Mouse (Mus musculus) stomach, postnatal 0 days (tissue): ENCODE results near the gene Lrrc36. TPM values are rescaled to one million over a fixed set of nuclear protein-coding genes. Genes with fewer than 3 reads are reported as not detected.
A peak's percentile ranks its signal among the peaks of the same experiment; 100 is the strongest.

Experiments used
- ATAC-seq: fragments of 200-750 bp; cut with Nextera tagmentation; 2 replicates; pipeline ENCODE4 v1.8.0; 2017; ENCODE audit not compliant: low FRiP score, low TSS enrichment
- DNase-seq: peaks from one replicate; pipeline ENCODE4 v3.0.0-alpha.2; 2016; ENCODE audit warnings: low spot score
- H3K27ac ChIP-seq: fragments of 300-500 bp; sonication (generic); replicated peaks from 2 replicates; pipeline ENCODE4 v1.5.1; 2014; ENCODE audit warnings: mild to moderate bottlenecking, control low read depth
- H3K27me3 ChIP-seq: fragments of 300-500 bp; sonication (generic); 2 replicates; pipeline ENCODE4 v1.6.1; 2014; ENCODE audit warnings: low read length; ENCODE audit not compliant: control insufficient read depth, insufficient read depth
- H3K36me3 ChIP-seq: fragments of 300-500 bp; sonication (generic); 2 replicates; pipeline ENCODE4 v1.6.1; 2014; ENCODE audit warnings: low read length, mixed read lengths; ENCODE audit not compliant: control insufficient read depth, insufficient read depth
- H3K4me1 ChIP-seq: fragments of 300-500 bp; sonication (generic); replicated peaks from 2 replicates; pipeline ENCODE4 v1.6.1; 2014; ENCODE audit warnings: antibody characterized with exemption; ENCODE audit not compliant: control insufficient read depth, insufficient read depth
- H3K4me2 ChIP-seq: fragments of 300-500 bp; sonication (generic); replicated peaks from 2 replicates; pipeline ENCODE4 v1.6.1; 2014; ENCODE audit warnings: low read depth, mild to moderate bottlenecking, control low read depth, moderate library complexity
- H3K4me3 ChIP-seq: fragments of 300-500 bp; sonication (generic); 2 replicates; pipeline ENCODE4 v1.5.1; 2014; ENCODE audit warnings: low read depth, low read length, control low read depth
- H3K9ac ChIP-seq: fragments of 300-500 bp; sonication (generic); 2 replicates; pipeline ENCODE4 v1.6.1; 2014; ENCODE audit warnings: mild to moderate bottlenecking, low read length, control low read depth, mixed read lengths
- H3K9me3 ChIP-seq: fragments of 300-500 bp; sonication (generic); 2 replicates; pipeline ENCODE4 v1.6.1; 2016; ENCODE audit warnings: low read length; ENCODE audit not compliant: control insufficient read depth
- CTCF ChIP-seq: IDR thresholded peaks from 2 replicates; pipeline ENCODE4 v1.5.1; 2016; ENCODE audit warnings: antibody characterized with exemption, low read depth, mild to moderate bottlenecking, moderate library complexity
- EP300 ChIP-seq: optimal IDR thresholded peaks from 2 replicates; pipeline ENCODE3; 2016; ENCODE audit warnings: antibody characterized with exemption
- WGBS: fragments of 180-500 bp; shearing (Covaris S2); extraction: QIAGEN DNeasy Blood & Tissue Kit; methylation state at CpG from one replicate; pipeline ENCODE4 v1.1.7; 2014; 5-methylcytosine and 5-hydroxymethylcytosine counted together
- polyA plus RNA-seq: library from polyadenylated mRNA; unstranded; fragments of >200 nt; fragmentation: Nextera tagmentation; extraction: Ambion mirVana; gene quantifications from 2 replicates; pipeline ENCODE4 v1.2.1, GENCODE M21; 2015

Lrrc36 gene
- polyA plus RNA-seq, 1 experiment from 2014 or later: 0.08 TPM

GRCm38 (mm10) chr8:105433021-105433420, 19.6 kb downstream of the Lrrc36 start:
- H3K36me3 ChIP-seq: no peaks in the 10 kb centered on the region
- H3K9me3 ChIP-seq: no peaks in the 10 kb centered on the region
- ATAC-seq (no peak), DNase-seq (no peak)
- no peaks in the 10 kb centered on the region for H3K4me1 ChIP-seq
- no peak overlapping the region for H3K9ac ChIP-seq
- TF ChIP-seq EP300 (no peak), CTCF (no peak)
- no peak overlapping the region for H3K27ac ChIP-seq
- H3K4me3 ChIP-seq: no peak overlapping the region
- no peaks in the 10 kb centered on the region for H3K27me3 ChIP-seq
- no peak overlapping the region for H3K4me2 ChIP-seq
- 42% methylated on average over 6 of the region's 6 CpGs for WGBS

- ATAC-seq: no peak
- H3K4me3 ChIP-seq: no peak overlapping the region
- H3K4me2 ChIP-seq: no peak overlapping the region
- no peak for DNase-seq
- no peaks in the 10 kb centered on the region for H3K36me3 ChIP-seq
- H3K9me3 ChIP-seq: no peaks in the 10 kb centered on the region
- TF ChIP-seq EP300: no peak
- no peak for TF ChIP-seq CTCF
- 30% methylated on average over 5 of the region's 5 CpGs for WGBS
- no peaks in the 10 kb centered on the region for H3K4me1 ChIP-seq
- no peak overlapping the region for H3K9ac ChIP-seq
- H3K27me3 ChIP-seq: no peaks in the 10 kb centered on the region
- H3K27ac ChIP-seq: no peak overlapping the region
Measured at GRCm38 (mm10) chr8:105433511-105433910, 20.1 kb downstream of the Lrrc36 start.

- no peak for ATAC-seq
Measured at GRCm38 (mm10) chr8:105434136-105434535, 20.8 kb downstream of the Lrrc36 start.

GRCm38 (mm10) chr8:105436218-105436617, 22.8 kb downstream of the Lrrc36 start:
- Histone ChIP-seq H3K27ac (no peak overlapping the region), H3K4me2 (no peak overlapping the region), H3K4me1 (no peaks in the 10 kb centered on the region), H3K9ac (no peak overlapping the region), H3K4me3 (no peak overlapping the region), H3K27me3 (0 out of 2 replicates have a peak, but pooled peaks cover 2% of the 10 kb centered on the region), H3K36me3 (no peaks in the 10 kb centered on the region), H3K9me3 (no peaks in the 10 kb centered on the region)
- DNase-seq: no peak
- ATAC-seq: no peak
- WGBS: 63% methylated on average over 5 of the region's 5 CpGs
- TF ChIP-seq EP300: no peak
- no peak for TF ChIP-seq CTCF

More at GRCm38 (mm10) chr8:105434136-105434535, 20.8 kb downstream of the Lrrc36 start:
- H3K9me3 ChIP-seq: no peaks in the 10 kb centered on the region
- H3K4me1 ChIP-seq: no peaks in the 10 kb centered on the region
- H3K4me3 ChIP-seq: no peak overlapping the region
- TF ChIP-seq EP300: no peak
- H3K4me2 ChIP-seq: no peak overlapping the region
- no peak overlapping the region for H3K9ac ChIP-seq
- no peak overlapping the region for H3K27ac ChIP-seq
- no peak for DNase-seq
- H3K27me3 ChIP-seq: no peaks in the 10 kb centered on the region
- no peaks in the 10 kb centered on the region for H3K36me3 ChIP-seq
- 32% methylated on average over 5 of the region's 5 CpGs for WGBS

- 83% methylated on average over 5 of the region's 5 CpGs for whole genome bisulfite sequencing
- H3K9me3 ChIP-seq: no peaks in the 10 kb centered on the region
- no peak overlapping the region for H3K9ac ChIP-seq
- no peak overlapping the region for H3K4me2 ChIP-seq
- DNase-seq (no peak), ATAC-seq (no peak)
- no peak overlapping the region for H3K4me3 ChIP-seq
- H3K4me1 ChIP-seq: no peaks in the 10 kb centered on the region
- H3K27me3 ChIP-seq: 0 out of 2 replicates have a peak, but pooled peaks cover 2% of the 10 kb centered on the region
- H3K27ac ChIP-seq: no peak overlapping the region
- H3K36me3 ChIP-seq: no peaks in the 10 kb centered on the region
- TF ChIP-seq CTCF (no peak), EP300 (no peak)
Measured at GRCm38 (mm10) chr8:105437078-105437748, 23.8 kb downstream of the Lrrc36 start.

GRCm38 (mm10) chr8:105438865-105439264, 25.5 kb downstream of the Lrrc36 start:
- TF ChIP-seq CTCF (peak; percentile 67), EP300 (no peak)
- H3K9me3 ChIP-seq: no peaks in the 10 kb centered on the region
- DNase-seq: peak; percentile 66
- H3K9ac ChIP-seq: no peak overlapping the region
- no peak overlapping the region for H3K27ac ChIP-seq
- no peaks in the 10 kb centered on the region for H3K36me3 ChIP-seq
- no peak overlapping the region for H3K4me3 ChIP-seq
- 47% methylated on average over 5 of the region's 5 CpGs for WGBS
- ATAC-seq: peak; percentile 60
- H3K4me2 ChIP-seq: no peak overlapping the region
- H3K4me1 ChIP-seq: no peaks in the 10 kb centered on the region
- 0 out of 2 replicates have a peak, but pooled peaks cover 2% of the 10 kb centered on the region for H3K27me3 ChIP-seq
